Mouse (Mus musculus) stomach, postnatal 0 days (tissue): ENCODE data around the gene 9430097D07Rik.

Source experiments
- CTCF ChIP-seq: IDR thresholded peaks from 2 replicates; pipeline ENCODE4 v1.5.1; 2016; ENCODE audit warnings: antibody characterized with exemption, low read depth, mild to moderate bottlenecking, moderate library complexity
- EP300 ChIP-seq: optimal IDR thresholded peaks from 2 replicates; pipeline ENCODE3; 2016; ENCODE audit warnings: antibody characterized with exemption

DNA sequence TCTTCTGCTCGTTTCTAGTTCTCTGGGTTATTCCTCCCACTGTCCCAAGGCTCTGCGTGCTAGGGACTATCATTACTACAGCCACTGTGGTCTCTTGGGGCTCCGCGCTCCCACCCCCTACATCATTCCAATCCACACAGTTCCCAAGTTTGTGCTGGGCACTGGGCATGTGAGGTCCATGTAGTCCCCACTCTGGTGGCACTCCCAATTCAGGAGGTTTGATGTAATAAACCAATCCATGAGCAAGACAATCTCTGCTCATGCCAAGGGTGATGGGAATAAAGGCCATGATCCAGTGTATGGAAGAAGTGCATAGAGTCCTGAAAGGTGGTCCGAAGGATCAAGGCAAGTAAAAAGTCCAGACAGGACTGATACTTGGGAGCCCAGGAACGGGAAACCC lies 987 bp downstream of the 9430097D07Rik start, which contains the start of gene Pip5kl1:
- TF ChIP-seq CTCF = no peak
- TF ChIP-seq EP300 = no peak
